Mouse (Mus musculus) ES-E14 (cell line): ENCODE measurements around the gene Hist1h4d. TPM values are rescaled to one million over a fixed set of nuclear protein-coding genes. Genes with fewer than 3 reads are reported as not detected.
"Not testable (repeated sequence)": the region's sequence is repeated elsewhere in the genome, so short reads cannot be mapped to it uniquely, and the experiment has no call there.

Experiments used
- DNase-seq: peaks from one replicate; pipeline ENCODE4 v3.0.0-alpha.2; 2013; ENCODE audit warnings: low read depth, low spot score
- H3K27ac ChIP-seq: 2 replicates; pipeline ENCODE4 v1.5.1; 2012; ENCODE audit warnings: low read depth, mild to moderate bottlenecking, low read length, moderate library complexity, mixed read lengths; ENCODE audit not compliant: poor library complexity, insufficient read depth, severe bottlenecking
- H3K36me3 ChIP-seq: 2 replicates; pipeline ENCODE4 v1.6.1; 2012; ENCODE audit warnings: mild to moderate bottlenecking, low read length, moderate library complexity, mixed read lengths; ENCODE audit not compliant: control insufficient read depth, poor library complexity, insufficient read depth, severe bottlenecking
- H3K4me1 ChIP-seq, 2 experiments: fragments of 150-350 bp in 1 of 2; sonication (generic) in 1 of 2; 2 replicates each; pipeline ENCODE4 v1.6.1; 2012; ENCODE audit warnings: low read length in 2 of 2, mild to moderate bottlenecking in 1 of 2, mixed read lengths in 1 of 2; ENCODE audit not compliant: control insufficient read depth in 2 of 2, insufficient read depth in 2 of 2, poor library complexity in 1 of 2
- H3K4me3 ChIP-seq, 2 experiments: fragments of 150-350 bp in 1 of 2; sonication (generic) in 1 of 2; 2 replicates each; pipeline ENCODE4 v1.5.1; 2012; ENCODE audit warnings: low read length in 2 of 2, low read depth in 1 of 2, mild to moderate bottlenecking in 1 of 2, mixed read lengths in 1 of 2; ENCODE audit not compliant: insufficient read depth in 1 of 2, poor library complexity in 1 of 2, severe bottlenecking in 1 of 2
- H3K9ac ChIP-seq: 2 replicates; pipeline ENCODE4 v1.6.1; 2012; ENCODE audit warnings: low read depth, mild to moderate bottlenecking, low read length, mixed read lengths; ENCODE audit not compliant: poor library complexity, insufficient read depth, severe bottlenecking
- H3K9me3 ChIP-seq: fragments of 150-350 bp; sonication (generic); 2 replicates; pipeline ENCODE4 v1.6.1; 2012; ENCODE audit warnings: low read depth, mild to moderate bottlenecking, low read length; ENCODE audit not compliant: control insufficient read depth, insufficient read depth
- CHD2 ChIP-seq: IDR thresholded peaks from 2 replicates; pipeline ENCODE4 v1.6.1; 2014; ENCODE audit warnings: mild to moderate bottlenecking, low read depth, low read length, inconsistent platforms
- HCFC1 ChIP-seq: IDR thresholded peaks from 2 replicates; pipeline ENCODE4 v1.6.1; 2012; ENCODE audit warnings: low read length, inconsistent platforms, borderline replicate concordance; ENCODE audit not compliant: insufficient read depth
- MAFK ChIP-seq: IDR thresholded peaks from 2 replicates; pipeline ENCODE4 v1.6.1; 2014; ENCODE audit warnings: mild to moderate bottlenecking, low read depth, low read length, inconsistent platforms; ENCODE audit not compliant: insufficient read depth
- ZC3H11A ChIP-seq: IDR thresholded peaks from 2 replicates; pipeline ENCODE4 v1.6.1; 2012; ENCODE audit warnings: low read depth, mild to moderate bottlenecking, inconsistent platforms, low read length, borderline replicate concordance
- ZNF384 ChIP-seq: IDR thresholded peaks from 2 replicates; pipeline ENCODE4 v1.6.1; 2012; ENCODE audit warnings: low read depth, low read length, inconsistent platforms
- in situ Hi-C, 2 experiments: fragments of 600-800 bp; cut with MboI; formaldehyde crosslinking; loops; one replicate each; pipeline ENCODE4 v1.15.1; 2025; ENCODE audit warnings: low sequenced_read_pairs in 2 of 2, inconsistent platforms in 1 of 2; ENCODE audit not compliant: unreplicated experiment in 2 of 2
- total RNA-seq: library from RNA; depleted of rRNA; stranded (reverse); fragments of 300-350 nt; gene quantifications from 2 replicates; pipeline ENCODE4 v1.2.3, GENCODE M21; 2012

Gene Hist1h4d
- total RNA-seq, 1 experiment = 869 TPM

DNA sequence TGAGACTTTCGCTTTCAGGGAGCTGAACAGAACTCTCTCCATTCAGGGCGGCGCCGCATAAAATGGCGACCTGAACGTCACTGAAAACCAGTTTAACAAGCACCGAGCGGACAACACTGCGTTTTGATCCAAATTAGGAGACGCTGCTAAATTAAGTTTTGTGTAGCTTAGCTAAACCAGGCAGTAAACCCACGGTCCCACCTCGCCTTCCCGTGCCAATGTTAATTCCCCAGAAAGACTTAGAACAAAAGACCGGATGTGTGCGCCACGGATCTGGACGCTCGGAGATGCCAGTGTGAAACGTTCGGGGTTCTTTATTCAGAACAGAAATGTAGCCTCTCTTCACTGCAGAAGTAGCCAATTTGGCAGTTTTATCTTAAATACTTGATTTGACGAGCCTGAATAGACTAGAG, 3.6 kb downstream of the Hist1h4d start:
- Histone ChIP-seq H3K9me3 (no peaks in the 10 kb centered on the region), H3K4me3 (peak overlapping the region; percentile 36 to 57), H3K36me3 (no peaks in the 10 kb centered on the region), H3K4me1 (peaks cover 0 to 10% of the 10 kb centered on the region in 2 experiments; a peak in 2 of 4 replicates), H3K9ac (peak overlapping the region; percentile 82), H3K27ac (peak overlapping the region; percentile 95)
- in situ Hi-C loops = no loop called here
- TF ChIP-seq ZC3H11A (no peak), HCFC1 (no peak), MAFK (no peak), ZNF384 (no peak), CHD2 (no peak)
- DNase-seq = no peak

DNA sequence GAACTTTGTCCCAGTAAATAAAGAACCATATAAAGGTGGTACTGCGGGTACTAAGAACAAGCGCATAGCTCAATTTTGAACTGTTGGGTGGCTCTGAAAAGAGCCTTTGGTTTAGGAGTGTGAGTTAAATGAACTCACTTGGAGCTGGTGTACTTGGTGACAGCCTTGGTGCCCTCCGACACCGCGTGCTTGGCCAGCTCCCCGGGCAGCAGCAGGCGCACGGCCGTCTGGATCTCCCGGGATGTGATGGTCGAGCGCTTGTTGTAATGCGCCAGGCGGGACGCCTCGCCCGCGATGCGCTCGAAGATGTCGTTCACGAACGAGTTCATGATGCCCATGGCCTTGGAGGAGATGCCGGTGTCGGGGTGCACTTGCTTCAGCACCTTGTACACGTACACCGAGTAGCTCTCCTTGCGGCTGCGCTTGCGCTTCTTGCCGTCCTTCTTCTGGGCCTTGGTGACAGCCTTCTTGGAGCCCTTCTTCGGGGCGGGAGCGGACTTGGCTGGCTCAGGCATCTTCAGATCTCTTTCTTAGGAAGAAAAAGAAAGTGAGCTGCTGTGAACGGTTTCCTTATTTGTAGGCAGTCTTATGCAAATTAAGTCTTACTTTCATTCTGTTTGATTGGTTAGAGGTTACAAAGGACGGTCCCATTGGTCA, 4.2 kb downstream of the Hist1h4d start:
- H3K4me1 ChIP-seq, H3K9me3 ChIP-seq, in situ Hi-C loops, H3K36me3 ChIP-seq: not testable (repeated sequence)
- Histone ChIP-seq H3K4me3 (peak overlapping the region; percentile 55 to 57), H3K9ac (peak overlapping the region; percentile 82), H3K27ac (peak overlapping the region; percentile 95)
- TF ChIP-seq CHD2 = peak; percentile 91
- peak; percentile 45; the same call in 1 of the 2 replicates for TF ChIP-seq HCFC1
- peak; percentile 87 for DNase-seq

DNA sequence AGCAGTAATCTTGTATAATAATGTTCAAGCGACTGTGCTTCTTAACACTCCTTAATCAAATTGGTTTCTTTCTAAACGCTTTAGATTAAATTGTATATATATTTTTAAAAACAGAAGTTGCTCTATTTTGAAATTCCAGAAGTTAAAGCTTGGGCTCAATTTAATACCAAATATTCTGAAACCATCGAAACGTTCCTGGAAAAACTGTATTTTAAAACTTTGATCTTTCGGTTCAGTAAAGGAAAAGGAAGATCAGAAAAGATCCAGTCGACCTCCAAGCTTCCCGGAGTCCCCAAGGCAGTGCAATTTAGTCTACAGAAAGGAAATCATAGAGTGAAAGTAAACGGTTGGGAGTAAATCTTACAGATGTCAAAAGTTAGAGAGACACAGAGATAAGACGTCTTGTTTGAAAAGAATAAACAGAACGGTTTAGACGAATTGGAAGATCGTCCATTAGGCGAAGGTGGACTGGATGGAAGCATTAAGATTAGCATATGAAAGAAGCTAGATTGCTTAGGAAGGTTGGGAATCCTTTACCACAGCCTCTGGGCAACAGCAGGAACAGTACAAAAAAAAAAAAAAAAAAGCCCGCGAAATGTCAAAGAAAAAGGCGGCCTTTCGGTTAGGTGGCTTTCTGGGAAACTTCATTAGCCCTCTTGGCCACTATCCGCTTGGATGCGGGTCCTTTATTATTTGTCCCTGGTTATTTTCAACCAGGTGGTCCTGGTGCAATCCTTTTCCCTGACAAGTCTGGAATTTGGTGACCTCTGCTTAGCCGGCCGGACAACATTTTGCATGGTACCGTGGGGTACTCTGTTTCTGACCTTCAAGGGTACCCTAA, 4.9 kb downstream of the Hist1h4d start:
- DNase-seq = no peak
- H3K4me3 ChIP-seq = peak overlapping the region; percentile 55 to 65
- in situ Hi-C loops = no loop called here

DNA sequence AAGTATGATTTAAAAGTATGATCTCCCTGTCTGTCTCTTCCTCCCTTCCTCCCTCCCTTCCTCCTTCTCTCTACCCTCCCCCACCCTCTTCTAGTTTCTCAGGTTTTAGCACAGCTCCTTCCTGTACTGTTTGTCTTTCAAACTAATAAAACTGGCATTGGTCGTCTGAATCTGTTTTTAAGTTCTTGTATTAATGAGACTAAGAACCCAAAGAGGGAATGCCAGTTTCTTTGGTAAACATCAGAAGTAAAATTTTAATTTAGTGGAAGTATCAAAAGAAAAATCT, 5.5 kb downstream of the Hist1h4d start:
- in situ Hi-C loops = no loop called here
- Histone ChIP-seq H3K4me3 (peak overlapping the region; percentile 55 to 65), H3K9me3 (no peaks in the 10 kb centered on the region), H3K9ac (peak overlapping the region; percentile 93), H3K36me3 (no peaks in the 10 kb centered on the region), H3K4me1 (peaks cover 0 to 10% of the 10 kb centered on the region in 2 experiments; a peak in 2 of 4 replicates), H3K27ac (peak overlapping the region; percentile 99; the same call in 1 of the 2 replicates)
- TF ChIP-seq HCFC1 = no peak
- DNase-seq = no peak

More for the DNA sequence above, 4.9 kb downstream of the Hist1h4d start:
- H3K27ac ChIP-seq = peak overlapping the region; percentile 99
- peaks cover 0 to 10% of the 10 kb centered on the region in 2 experiments; a peak in 2 of 4 replicates for H3K4me1 ChIP-seq
- peak overlapping the region; percentile 93 for H3K9ac ChIP-seq
- peak; percentile 99 for TF ChIP-seq ZNF384
- no peak for TF ChIP-seq MAFK
- no peaks in the 10 kb centered on the region for H3K36me3 ChIP-seq
- no peaks in the 10 kb centered on the region for H3K9me3 ChIP-seq

DNA sequence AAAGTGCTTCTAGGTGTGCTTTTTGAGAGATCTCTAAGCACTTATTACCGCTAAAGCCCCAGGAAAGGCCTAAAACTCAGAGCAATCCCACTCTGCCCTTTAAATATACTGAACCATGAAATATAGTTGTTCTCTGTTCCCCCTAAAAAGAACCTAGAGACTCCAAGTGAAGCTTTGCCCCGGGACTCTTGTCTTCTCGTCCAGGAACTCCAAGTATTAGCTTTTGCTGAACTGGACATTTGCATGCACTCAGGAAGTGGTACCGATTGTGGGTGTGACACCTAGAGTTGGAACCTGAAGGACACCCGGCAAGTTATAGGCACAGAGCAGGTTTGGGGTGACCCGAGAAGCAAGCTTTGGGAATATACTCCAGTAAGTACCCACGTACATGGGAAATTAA, 9.8 kb downstream of the Hist1h4d start:
- no peak for TF ChIP-seq ZNF384
- no peak for TF ChIP-seq MAFK
- TF ChIP-seq HCFC1 = no peak
- in situ Hi-C loops = no loop called here

DNA sequence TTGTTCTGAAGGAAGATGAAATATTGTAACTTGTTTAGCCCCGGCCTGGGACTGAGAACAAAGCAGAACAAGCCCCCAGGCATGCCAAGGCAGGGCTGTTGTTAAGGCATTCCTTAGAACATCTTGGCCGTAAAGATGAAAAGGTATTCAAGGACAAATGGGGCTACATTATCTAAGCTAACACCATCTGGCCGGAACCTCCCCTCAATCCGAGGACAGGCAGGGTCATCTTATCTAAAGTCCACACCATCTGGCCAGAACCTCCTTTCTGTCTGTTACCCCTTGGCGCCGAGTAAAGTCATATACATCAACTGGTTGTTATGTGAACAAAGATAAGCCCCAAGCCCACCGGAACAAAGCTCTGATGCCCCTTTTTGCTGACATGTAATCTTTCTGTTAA, 10.5 kb downstream of the Hist1h4d start:
- H3K4me1 ChIP-seq = peaks cover 7 to 14% of the 10 kb centered on the region in 2 experiments
- H3K9ac ChIP-seq, H3K4me3 ChIP-seq, H3K36me3 ChIP-seq, H3K9me3 ChIP-seq, DNase-seq, in situ Hi-C loops, H3K27ac ChIP-seq: not testable (repeated sequence)

More for the DNA sequence above, 9.8 kb downstream of the Hist1h4d start:
- H3K9me3 ChIP-seq = no peaks in the 10 kb centered on the region
- no peak overlapping the region for H3K4me3 ChIP-seq
- H3K27ac ChIP-seq = no peak overlapping the region
- H3K4me1 ChIP-seq = peaks cover 6 to 14% of the 10 kb centered on the region in 2 experiments
- no peak overlapping the region for H3K9ac ChIP-seq
- DNase-seq = no peak
- no peaks in the 10 kb centered on the region for H3K36me3 ChIP-seq
